Mouse (Mus musculus) c-Kit-positive CD71-positive TER-119-positive erythroid progenitor cells, embryonic 14.5 days (primary cell): ENCODE results near the gene Lao1.

Source experiments
- DNase-seq: peaks from one replicate; pipeline ENCODE4 v3.0.0-alpha.2; 2013; ENCODE audit warnings: low spot score

Gene Lao1

GRCm38 (mm10) chr4:119015557-119015956, 54.2 kb downstream of the Lao1 start:
- no peak for DNase-seq

DNA sequence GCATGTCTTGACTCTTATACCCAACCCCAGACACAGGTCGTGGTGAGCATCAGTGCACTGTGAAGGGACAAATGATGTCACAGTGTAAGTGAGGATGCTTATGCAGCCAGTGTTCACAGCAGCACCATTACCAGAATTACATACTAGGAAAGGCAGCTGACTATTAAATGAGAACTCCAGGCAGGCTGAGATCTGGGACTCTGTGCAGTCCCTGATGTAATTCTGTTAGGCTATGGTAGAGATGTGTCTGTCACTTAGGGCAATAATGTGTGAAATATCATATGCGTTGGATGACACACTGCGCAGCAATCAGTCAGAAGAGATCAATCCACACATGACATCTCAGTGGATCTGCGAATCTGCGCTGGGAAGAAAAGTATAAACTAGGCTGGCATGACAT, 55.7 kb downstream of the Lao1 start:
- DNase-seq = no peak
